Mouse (Mus musculus): ENCODE measurements around the gene Twist2. TPM values are rescaled to one million over a fixed set of nuclear protein-coding genes. Genes with fewer than 3 reads are reported as not detected.

Gene Twist2
- polyA plus RNA-seq, 2 experiments from 2014 or later = not detected

DNA sequence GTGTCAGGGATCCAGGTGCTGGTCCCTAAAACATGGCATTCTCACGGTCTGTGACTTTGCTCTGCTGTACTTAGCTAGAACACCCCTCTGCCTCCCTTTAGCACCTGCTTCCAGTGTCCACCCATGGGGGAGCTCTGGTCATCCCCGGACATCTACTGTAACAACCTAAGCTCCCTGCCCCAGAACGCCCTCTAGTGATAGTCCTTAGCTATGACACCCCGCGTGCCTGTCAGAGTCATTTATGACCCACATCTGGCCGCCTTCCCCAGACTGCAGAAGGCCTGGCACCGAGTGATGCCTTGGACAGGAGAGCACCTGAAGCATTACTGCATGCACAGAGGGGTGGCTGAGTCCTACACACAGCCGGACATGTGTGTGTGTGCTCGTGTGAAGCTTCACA is 18.0 kb downstream of the Twist2 start:
- ATAC-seq = no peak

GRCm38 (mm10) chr1:91820531-91820930 is 19.3 kb downstream of the Twist2 start:
- no peak for ATAC-seq

GRCm38 (mm10) chr1:91822316-91822824 is 21.1 kb downstream of the Twist2 start:
- ATAC-seq = no peak

- no peak for ATAC-seq
Measured at GRCm38 (mm10) chr1:91823530-91823929, 22.3 kb downstream of the Twist2 start.

DNA sequence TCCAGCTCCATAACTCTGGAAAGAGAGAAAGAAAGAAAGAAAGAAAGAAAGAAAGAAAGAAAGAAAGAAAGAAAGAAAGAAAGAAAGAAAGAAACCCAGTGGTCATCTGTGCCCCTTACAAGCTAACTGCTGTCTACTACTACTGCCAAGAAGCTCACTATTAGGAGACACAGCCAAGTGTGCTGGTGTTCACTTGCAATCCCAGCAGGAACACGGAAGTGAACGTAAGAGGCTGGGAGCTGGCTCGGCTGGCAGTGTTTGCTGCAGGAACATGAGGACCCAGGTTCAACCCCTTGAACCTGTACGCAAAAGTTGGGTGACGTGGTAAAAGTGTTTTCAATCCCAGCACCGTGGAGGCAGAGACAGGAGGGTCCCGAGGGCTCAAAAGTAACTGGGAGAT is 22.7 kb downstream of the Twist2 start:
- no peak for ATAC-seq

DNA sequence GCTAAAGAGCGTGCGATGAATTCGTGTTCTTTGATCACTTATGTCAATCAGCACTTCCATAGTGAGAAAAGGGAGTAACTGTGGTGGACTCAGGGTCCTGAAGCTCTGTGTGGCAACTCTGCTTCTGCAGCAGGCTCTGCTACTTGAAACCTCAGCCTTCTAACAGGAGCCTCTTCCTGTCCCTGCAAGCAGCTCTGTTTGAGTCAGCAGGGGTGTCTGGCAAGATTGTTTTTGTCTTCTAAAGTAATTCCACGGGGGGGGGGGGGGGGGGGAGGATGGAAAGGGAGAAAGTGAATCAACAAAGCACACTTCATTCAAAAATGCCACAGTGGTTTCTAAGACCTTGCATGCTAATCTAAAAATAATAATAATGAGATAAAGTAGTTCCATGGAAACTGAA is 24.0 kb downstream of the Twist2 start:
- ATAC-seq = peak; percentile 43

DNA sequence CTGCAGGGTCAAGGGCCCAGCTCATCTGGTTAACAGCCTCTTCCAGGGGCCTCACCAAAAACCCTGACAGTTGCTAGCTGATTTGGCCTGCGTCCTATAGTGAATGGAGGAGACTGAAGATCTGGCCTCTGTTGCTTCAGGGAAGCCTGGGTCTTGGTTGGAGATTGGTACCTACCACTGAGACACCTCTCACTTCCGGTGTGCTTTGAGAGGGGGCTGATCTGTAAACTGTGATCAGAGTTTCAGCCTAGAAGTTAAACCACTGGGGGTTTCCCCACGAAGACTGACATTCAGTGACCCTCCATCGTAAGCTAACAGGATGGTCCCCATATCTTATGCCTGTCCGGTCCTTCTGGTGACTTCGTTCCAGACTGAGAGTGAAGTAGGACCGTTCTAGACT is 30.7 kb downstream of the Twist2 start:
- peak; percentile 57 for ATAC-seq

DNA sequence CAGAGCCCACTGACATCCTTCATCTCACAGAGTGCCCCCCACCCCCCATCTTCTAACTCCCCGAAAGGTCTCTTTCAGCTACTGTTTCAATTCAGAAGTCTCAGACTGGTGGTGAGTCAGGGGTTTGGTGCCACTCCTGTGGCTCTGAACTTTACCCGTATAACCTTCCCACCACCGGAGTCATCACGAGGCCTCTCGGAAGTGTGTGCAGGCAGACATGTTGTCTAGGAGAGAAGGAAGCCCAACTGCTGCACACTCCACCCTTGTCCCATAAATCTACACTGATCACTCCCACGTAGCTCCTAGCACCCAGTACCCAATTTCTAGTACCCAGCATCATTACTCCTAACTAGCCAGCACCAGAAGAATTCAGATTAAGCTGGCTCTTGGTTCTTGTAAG is 38.3 kb downstream of the Twist2 start:
- no peak for ATAC-seq

DNA sequence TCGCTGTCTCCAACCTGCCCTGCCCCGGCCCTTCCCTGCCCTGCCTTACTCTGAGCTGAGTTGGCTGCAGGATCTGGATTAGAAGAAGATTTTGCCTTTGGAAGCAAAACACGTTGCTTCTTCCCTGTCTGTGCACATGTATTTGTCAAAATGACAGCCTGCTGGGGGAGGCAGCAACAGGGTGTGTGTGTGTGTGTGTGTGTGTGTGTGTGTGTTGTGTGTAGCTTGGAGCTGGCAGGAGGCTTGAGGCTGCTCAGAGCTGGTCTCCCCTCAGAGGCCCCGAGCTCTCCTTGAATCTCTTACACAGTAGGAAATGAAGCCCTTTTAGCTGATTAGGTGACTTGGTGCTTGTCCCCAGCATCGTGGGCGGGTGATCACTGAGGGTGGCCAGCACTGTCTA is 38.7 kb downstream of the Twist2 start:
- ATAC-seq = no peak

DNA sequence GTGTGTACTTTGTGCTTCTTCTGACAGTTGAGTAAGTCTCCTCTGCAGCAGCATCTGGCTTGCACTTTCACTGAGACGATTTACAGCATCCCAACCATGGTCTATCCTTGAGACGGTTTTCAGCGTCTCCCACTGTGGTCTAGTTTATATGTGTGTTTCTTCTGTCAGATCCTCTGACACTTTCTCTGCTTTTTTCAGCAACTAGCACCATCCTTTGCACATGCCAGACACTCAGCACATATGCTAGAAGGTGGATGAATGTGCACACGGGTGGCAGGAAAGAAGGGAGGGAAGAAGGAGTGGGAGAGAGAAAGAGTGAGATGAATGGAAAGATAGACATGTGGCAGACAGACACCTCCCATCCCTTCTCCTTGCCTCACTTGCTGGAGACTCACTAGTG is 43.0 kb downstream of the Twist2 start:
- ATAC-seq = no peak

GRCm38 (mm10) chr1:91844681-91845379 is 43.6 kb downstream of the Twist2 start:
- no peak for ATAC-seq

DNA sequence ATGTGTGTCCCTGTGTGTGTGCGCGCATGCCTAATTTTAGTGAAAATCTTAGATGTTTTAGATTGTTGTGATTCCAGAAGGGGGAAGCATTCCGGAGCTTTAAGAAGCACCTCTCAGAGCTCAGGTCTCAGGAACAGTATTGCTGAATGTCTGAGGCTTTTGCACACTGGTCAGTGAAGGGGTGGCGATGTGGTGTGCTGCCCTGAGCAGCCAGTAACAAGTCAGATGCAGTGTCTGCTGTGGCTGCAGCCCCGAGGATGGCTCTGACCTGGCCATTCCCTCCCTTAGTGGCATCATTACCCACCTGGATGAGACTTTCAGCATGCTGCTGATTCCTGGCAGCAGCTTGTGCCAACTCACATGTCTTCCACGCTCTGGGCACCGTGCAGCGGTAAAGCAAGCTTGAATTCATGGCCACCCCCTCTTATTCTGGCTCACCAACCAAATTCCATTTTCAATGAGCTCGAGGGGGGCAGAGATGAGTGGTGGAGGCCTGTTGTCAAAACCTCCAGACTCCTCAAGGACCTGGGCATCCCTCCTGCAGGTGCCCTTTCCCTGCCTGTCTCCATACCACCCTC is 44.2 kb downstream of the Twist2 start:
- no peak for ATAC-seq

- no peak for ATAC-seq
Measured at GRCm38 (mm10) chr1:91851300-91851699, 50.0 kb downstream of the Twist2 start.

DNA sequence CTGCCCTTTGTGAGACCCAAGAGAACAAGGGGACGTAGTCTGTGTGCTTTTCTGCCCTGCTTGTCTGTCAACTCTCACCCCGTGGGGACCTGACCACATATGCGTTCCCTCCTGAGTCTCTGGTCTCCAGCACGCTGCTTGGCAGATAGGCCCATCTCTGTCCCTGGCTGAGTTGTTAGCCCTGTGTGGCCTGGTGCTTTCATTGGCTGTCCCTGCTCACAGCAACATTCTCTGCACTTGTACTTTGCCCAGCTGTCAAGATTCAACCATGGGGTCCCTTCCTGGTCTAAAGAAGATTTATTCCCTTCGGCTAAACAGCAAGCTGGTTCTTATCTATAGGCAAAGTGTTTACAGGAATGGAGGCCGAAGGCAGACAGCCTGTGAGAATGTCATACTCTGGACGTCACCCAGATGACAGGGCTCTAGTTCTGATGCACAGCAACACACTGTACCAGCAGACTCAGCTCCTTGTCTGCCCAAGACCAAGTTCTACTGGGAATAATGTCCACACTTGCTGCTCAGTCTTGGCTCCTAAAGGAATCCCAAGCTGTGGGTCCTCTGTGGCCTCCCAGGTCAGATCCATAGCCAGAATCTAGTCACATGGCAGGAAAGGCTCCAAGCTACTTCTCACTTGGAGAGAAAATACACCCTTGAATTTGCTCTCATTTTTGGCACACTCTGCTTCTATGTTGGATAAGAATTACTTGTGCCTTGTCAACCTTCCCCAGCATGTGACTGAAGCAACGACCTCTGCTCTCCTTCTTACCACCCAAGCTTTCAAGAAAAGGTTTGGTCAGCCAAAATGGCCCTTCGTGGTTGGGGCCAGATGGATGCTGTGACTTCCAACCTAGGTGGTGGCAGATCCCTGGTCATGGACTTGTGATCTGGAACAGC is 55.8 kb downstream of the Twist2 start:
- no peak for ATAC-seq

GRCm38 (mm10) chr1:91858101-91858790 is 57.0 kb downstream of the Twist2 start:
- no peak for ATAC-seq

DNA sequence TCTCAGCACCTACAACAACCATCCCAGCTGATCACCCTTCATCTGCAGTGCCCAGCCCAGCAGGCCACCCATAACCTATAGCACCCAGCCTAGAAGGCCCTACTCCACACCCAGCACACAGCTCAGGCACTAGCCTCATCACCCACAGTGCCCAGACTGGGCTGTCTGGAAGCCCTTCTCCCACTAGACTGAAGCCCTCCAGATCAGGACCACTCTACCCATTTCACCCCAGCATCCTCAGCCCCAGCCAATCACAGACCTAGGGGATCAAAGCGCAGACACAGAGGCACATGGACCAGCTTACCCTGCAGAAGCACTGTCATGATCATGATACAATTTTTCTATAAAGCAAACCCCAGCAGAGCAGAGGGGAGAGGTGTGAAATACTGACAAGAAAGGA is 57.6 kb downstream of the Twist2 start:
- ATAC-seq = no peak

DNA sequence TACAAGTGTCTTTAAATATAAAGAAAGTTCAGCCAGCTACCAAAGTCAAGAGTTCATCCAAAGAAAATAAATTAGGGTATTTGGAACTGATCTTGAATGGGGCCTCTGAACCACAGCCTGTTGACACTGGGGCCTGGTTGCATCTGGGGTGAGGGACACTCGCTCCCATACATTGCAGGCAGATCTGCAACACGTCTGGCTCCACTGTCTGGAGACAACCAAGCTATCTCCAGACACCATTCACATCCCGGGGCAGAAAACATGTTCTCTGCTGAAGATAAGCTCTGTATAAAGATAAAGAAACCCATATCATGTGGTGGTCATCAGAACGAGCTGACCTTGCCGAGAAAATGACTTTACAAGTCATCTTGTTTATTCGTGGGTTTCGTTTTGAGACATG is 60.2 kb downstream of the Twist2 start:
- no peak for ATAC-seq

DNA sequence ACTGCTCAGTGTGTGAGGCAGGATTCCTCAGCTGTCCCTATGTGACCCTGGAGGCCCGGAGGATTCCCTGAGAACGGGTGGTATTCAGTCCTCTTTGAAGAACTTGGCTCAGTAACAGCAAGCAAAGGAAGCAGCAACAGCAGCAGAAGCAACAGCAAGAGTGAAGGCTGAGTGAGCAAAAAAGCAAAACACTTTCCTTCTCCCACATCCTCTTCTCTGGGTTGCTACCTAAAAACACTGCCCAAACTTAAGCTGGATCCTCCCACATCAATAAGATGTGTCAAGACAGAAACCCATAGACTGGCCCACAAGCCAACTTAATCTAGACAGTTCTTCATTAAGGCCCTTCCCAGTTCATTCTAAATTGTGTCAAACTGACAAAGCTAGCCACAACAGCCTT is 64.7 kb downstream of the Twist2 start:
- no peak for ATAC-seq

- no peak for ATAC-seq
Measured at GRCm38 (mm10) chr1:91871101-91871500, 69.8 kb downstream of the Twist2 start.

DNA sequence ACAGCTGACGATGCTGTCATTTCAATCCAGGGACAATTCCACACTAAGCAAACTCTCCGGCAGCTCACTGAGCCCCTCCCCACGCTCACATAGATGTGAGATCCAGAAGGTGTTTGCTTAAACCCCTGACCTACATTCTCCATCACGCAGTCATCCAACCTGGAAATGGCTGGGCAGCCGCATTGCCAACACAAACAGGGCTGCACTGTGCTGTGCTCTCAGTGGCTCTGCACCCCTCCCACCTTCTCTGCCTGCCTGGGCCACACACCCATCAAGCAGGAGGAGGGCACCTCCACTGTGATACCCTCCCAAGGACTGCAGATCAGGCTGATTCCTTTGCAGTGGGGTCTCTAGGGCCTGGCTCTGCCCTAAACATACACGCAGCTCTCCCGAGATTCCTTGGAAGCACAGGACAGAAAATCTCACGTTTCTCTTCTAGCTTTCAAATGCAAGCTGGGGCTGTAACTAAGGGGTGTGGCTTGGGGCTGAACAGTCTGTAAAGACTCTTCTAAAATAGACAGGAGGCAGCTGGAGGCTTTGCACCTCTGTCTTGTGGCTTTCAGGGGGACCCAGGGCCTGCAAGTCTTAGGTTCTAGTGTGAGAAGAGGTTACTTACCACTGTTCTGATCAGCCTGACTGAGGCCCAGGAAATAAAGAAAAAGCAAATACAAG is 71.3 kb downstream of the Twist2 start:
- no peak for ATAC-seq

- no peak for ATAC-seq
Measured at GRCm38 (mm10) chr1:91873572-91874285, 72.5 kb downstream of the Twist2 start.

DNA sequence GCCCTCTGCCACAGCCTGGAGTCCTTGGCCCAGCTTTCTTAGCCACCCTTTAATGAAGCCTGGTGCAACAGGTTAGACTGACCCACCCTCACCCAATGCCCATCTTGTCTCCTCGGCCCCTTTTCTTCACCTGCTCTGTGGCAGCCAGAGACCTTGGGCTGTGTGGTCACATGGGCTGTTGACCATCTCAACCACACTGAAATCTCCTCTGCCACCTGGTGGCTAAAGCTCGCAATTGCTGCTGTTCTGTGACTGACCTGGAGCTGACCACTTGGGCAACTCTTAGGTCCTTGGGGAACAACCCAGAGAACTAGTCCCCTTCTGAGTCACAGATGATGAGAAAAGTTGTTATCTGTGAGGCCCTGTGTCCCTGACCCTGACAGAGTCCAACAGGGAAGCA is 73.4 kb downstream of the Twist2 start:
- ATAC-seq = no peak
